Comparison of ENCODE assay signal across 19 mouse cellular contexts in the genomic region with DNA sequence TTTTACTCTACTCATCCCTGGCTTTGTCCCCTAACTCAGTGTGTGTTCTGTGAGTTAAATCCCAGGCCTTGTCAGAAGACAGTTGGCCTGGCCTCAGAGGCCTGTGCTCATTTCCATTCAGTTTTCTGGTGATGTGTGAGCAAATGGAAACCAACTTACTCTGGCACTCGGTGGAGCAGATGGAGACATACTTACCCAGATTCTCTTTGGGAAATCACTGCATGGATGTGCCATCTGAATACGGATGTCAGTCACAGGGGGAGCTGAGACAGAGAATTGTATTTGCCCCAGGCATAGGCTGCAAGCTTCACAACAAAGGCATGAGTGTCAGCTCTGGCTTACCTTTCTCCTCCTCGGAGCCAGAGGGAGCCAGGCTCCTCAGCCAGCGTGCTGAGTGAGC.
"Had no signal": no experiment of that assay in that cellular context is flagged by ENCODE, and none has a peak within 500 bp of the region (broad histone marks: within the 10 kb centered on the region; RNA-seq: fewer than 3 reads in every experiment).

No protein-coding gene starts in this region.

- ATAC-seq: midbrain, embryonic 16.5 days had no signal

- DNase-seq: kidney, adult 18-20 months; kidney, adult 9 months; kidney, postnatal 14 days; kidney, postnatal 4 days; liver; liver, embryonic 13.5 days; lung, adult 2 months; lung, postnatal 14 days; right cerebral cortex, adult 18-20 months; right cerebral cortex, postnatal 14 days; right cerebral cortex, postnatal 4 days; spleen, adult 18-20 months; thymus, postnatal 25 days had no signal

- H3K27me3 ChIP-seq: limb, embryonic 13.5 days; liver, embryonic 13.5 days; midbrain, embryonic 12.5 days; stomach, embryonic 15.5 days had no signal

- H3K4me1 ChIP-seq: limb, embryonic 10.5 days; midbrain, embryonic 12.5 days had no signal

- H3K27ac ChIP-seq: limb, embryonic 10.5 days; limb, embryonic 13.5 days; liver, embryonic 13.5 days; macrophage; midbrain, embryonic 12.5 days; stomach, embryonic 15.5 days had no signal

- H3K4me3 ChIP-seq: limb, embryonic 10.5 days; limb, embryonic 13.5 days; liver, embryonic 13.5 days; midbrain, embryonic 12.5 days; stomach, embryonic 15.5 days had no signal

- H3K9me3 ChIP-seq: limb, embryonic 10.5 days; limb, embryonic 13.5 days; liver, embryonic 13.5 days; midbrain, embryonic 12.5 days; stomach, embryonic 15.5 days had no signal

- H3K4me2 ChIP-seq: limb, embryonic 13.5 days; liver, embryonic 13.5 days; midbrain, embryonic 12.5 days; stomach, embryonic 15.5 days had no signal

- H3K9ac ChIP-seq: limb, embryonic 13.5 days; liver, embryonic 13.5 days; midbrain, embryonic 12.5 days; stomach, embryonic 15.5 days had no signal

- H3K36me3 ChIP-seq: limb, embryonic 13.5 days; liver, embryonic 13.5 days; midbrain, embryonic 12.5 days; stomach, embryonic 15.5 days had no signal
